Mouse (Mus musculus): ENCODE measurements at regions not wholly inside any gene's neighbourhood (a gene's known extent, or its start where the extent isn't known, plus 50 kb on each side); places are given as distances from the start of the nearest gene placed in this dataset.

DNA sequence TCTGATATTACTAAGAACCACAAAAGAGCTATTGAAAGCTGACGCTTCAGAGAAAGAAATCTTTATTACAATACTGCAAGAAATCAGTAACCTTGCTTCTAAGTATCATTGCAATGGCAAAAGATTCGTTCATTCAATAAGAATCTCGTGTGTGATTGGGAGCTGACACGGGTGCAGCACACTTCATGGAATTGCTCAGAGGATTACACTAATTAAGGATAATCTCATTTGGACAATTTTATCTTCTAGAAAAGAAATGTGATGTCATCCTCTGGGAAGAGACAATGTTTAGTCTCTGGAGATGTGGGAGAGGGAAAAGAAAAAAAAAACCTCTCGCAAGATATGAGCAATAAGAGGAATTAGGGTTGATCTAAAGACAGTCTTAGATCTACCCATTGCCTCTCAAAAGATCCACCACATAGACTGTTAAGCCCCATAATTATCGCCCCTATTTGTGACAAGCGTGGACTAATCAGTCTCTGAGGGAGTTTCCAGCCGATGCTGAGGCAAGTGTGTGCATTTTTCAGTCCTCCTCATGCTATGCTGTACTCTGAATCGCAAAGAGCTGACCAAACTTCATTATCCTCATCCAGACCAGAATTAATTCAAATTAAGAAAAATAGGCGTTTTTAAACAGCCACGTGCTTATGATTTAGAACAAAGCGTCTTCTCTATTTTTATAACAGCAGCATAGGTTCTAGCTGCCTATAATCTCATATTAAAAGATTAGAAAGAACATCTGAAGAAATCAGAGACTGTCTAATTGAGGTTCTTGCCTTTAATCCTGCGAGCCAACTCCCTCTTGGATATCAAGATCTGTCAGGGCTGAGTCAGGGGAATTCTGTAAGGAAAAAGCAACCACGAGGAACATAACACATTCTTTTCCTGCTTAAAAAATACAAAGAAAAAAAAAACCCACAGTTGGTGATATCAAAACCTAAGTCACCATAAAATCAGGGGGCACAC lies 271.1 kb upstream of the Ednrb start:
- TF ChIP-seq CTCF (IDR thresholded peaks at IDR 0.05; ENCODE audit: low read depth) (no peak), EP300 (IDR thresholded peaks at IDR 0.05; ENCODE audit: low read depth) (no peak)
